Mouse (Mus musculus): Measurements from ENCODE around the gene Nop16.
"Not testable (repeated sequence)": the region's sequence is repeated elsewhere in the genome, so short reads cannot be mapped to it uniquely, and the experiment has no call there.

Gene Nop16

GRCm38 (mm10) chr13:54589996-54590951 lies at the start of gene Nop16, which contains the start of gene Higd2a:
Gene Nop16 (minus strand): TSS chr13:54590090.
Gene Higd2a (plus strand): TSS chr13:54590207.
- peak; percentile 97 to 99 for DNase-seq (ENCODE audit: inconsistent age in 2 of 2, low spot score in 1 of 2)

GRCm38 (mm10) chr13:54635011-54635410 lies 45.1 kb upstream of the Nop16 start:
- DNase-seq (ENCODE audit: inconsistent age in 2 of 2, low spot score in 1 of 2), result peak in 1 of 2 experiments; percentile 55

- DNase-seq (ENCODE audit: inconsistent age in 2 of 2, low spot score in 1 of 2), result no peak
Observed at GRCm38 (mm10) chr13:54632731-54633277, 42.9 kb upstream of the Nop16 start.

- peak in 1 of 2 experiments; percentile 63 for DNase-seq (ENCODE audit: inconsistent age in 2 of 2, low spot score in 1 of 2)
Observed at GRCm38 (mm10) chr13:54629128-54629527, 39.2 kb upstream of the Nop16 start.

- peak in 1 of 2 experiments; percentile 40 for DNase-seq (ENCODE audit: inconsistent age in 2 of 2, low spot score in 1 of 2)
Observed at GRCm38 (mm10) chr13:54621960-54622521, 32.2 kb upstream of the Nop16 start.

- peak; percentile 98 to 100 for DNase-seq (ENCODE audit: inconsistent age in 2 of 2, low spot score in 1 of 2)
Observed at GRCm38 (mm10) chr13:54621155-54621932, 31.5 kb upstream of the Nop16 start, which contains the start of gene Faf2. Gene Faf2 (plus strand): TSS chr13:54621784.

- DNase-seq (ENCODE audit: inconsistent age in 2 of 2, low spot score in 1 of 2), result no peak
Observed at GRCm38 (mm10) chr13:54616998-54617397, 27.1 kb upstream of the Nop16 start.

GRCm38 (mm10) chr13:54616307-54616706 lies 26.4 kb upstream of the Nop16 start:
- DNase-seq (ENCODE audit: inconsistent age in 2 of 2, low spot score in 1 of 2), result no peak

GRCm38 (mm10) chr13:54613141-54613540 lies 23.3 kb upstream of the Nop16 start:
- DNase-seq (ENCODE audit: inconsistent age in 2 of 2, low spot score in 1 of 2), result not testable (repeated sequence)

GRCm38 (mm10) chr13:54610972-54611754 lies 21.3 kb upstream of the Nop16 start, which contains the start of gene Cltb:
Gene Cltb (minus strand): TSS chr13:54611344.
- DNase-seq (ENCODE audit: inconsistent age in 2 of 2, low spot score in 1 of 2), result peak; percentile 91 to 97

- no peak for DNase-seq (ENCODE audit: inconsistent age in 2 of 2, low spot score in 1 of 2)
Observed at GRCm38 (mm10) chr13:54610613-54610971, 20.7 kb upstream of the Nop16 start.

GRCm38 (mm10) chr13:54609301-54609700 lies 19.4 kb upstream of the Nop16 start:
- DNase-seq (ENCODE audit: inconsistent age in 2 of 2, low spot score in 1 of 2), result no peak

GRCm38 (mm10) chr13:54608666-54609065 lies 18.8 kb upstream of the Nop16 start:
- DNase-seq (ENCODE audit: inconsistent age in 2 of 2, low spot score in 1 of 2), result peak in 1 of 2 experiments; percentile 61

- no peak for DNase-seq (ENCODE audit: inconsistent age in 2 of 2, low spot score in 1 of 2)
Observed at GRCm38 (mm10) chr13:54608002-54608401, 18.1 kb upstream of the Nop16 start.

GRCm38 (mm10) chr13:54607204-54607603 lies 17.3 kb upstream of the Nop16 start:
- no peak for DNase-seq (ENCODE audit: inconsistent age in 2 of 2, low spot score in 1 of 2)

- DNase-seq (ENCODE audit: inconsistent age in 2 of 2, low spot score in 1 of 2), result no peak
Observed at GRCm38 (mm10) chr13:54605426-54605825, 15.5 kb upstream of the Nop16 start.

- no peak for DNase-seq (ENCODE audit: inconsistent age in 2 of 2, low spot score in 1 of 2)
Observed at GRCm38 (mm10) chr13:54604221-54604620, 14.3 kb upstream of the Nop16 start.

GRCm38 (mm10) chr13:54603501-54603900 lies 13.6 kb upstream of the Nop16 start:
- no peak for DNase-seq (ENCODE audit: inconsistent age in 2 of 2, low spot score in 1 of 2)

GRCm38 (mm10) chr13:54602639-54603111 lies 12.8 kb upstream of the Nop16 start:
- no peak for DNase-seq (ENCODE audit: inconsistent age in 2 of 2, low spot score in 1 of 2)

GRCm38 (mm10) chr13:54598622-54599143 lies 8.8 kb upstream of the Nop16 start:
- no peak for DNase-seq (ENCODE audit: inconsistent age in 2 of 2, low spot score in 1 of 2)
